Mouse (Mus musculus) adrenal gland, postnatal 36 days (tissue): ENCODE measurements around the gene Spaca9. TPM values are rescaled to one million over a fixed set of nuclear protein-coding genes. Genes with fewer than 3 reads are reported as not detected.
A peak's percentile ranks its signal among the peaks of the same experiment; 100 is the strongest.

Experiments used
- DNase-seq, 2 experiments: peaks; one replicate each; pipeline ENCODE4 v3.0.0; 2021; ENCODE audit warnings: mixed read lengths in 1 of 2
- microRNA-seq: library from miRNA; unstranded; fragments of <30 nt; microRNA quantifications from one replicate; pipeline ENCODE4 v1.2.0, GENCODE M21; 2021
- total RNA-seq, 2 experiments: library from RNA; stranded (reverse); gene quantifications; 2 replicates each; pipeline ENCODE4 v1.2.3; 2021

Gene Spaca9
- total RNA-seq, 2 experiments from 2014 or later = 0.53 to 0.59 TPM

- DNase-seq = no peak
Observed at GRCm38 (mm10) chr2:28665818-28666217, 33.7 kb downstream of the Spaca9 start.

- no peak for DNase-seq
Observed at GRCm38 (mm10) chr2:28662891-28663290, 36.6 kb downstream of the Spaca9 start.

GRCm38 (mm10) chr2:28656216-28656615, 43.3 kb downstream of the Spaca9 start:
- no peak for DNase-seq

- peak; percentile 33 to 39 for DNase-seq
Observed at GRCm38 (mm10) chr2:28654295-28654694, 45.2 kb downstream of the Spaca9 start.

DNA sequence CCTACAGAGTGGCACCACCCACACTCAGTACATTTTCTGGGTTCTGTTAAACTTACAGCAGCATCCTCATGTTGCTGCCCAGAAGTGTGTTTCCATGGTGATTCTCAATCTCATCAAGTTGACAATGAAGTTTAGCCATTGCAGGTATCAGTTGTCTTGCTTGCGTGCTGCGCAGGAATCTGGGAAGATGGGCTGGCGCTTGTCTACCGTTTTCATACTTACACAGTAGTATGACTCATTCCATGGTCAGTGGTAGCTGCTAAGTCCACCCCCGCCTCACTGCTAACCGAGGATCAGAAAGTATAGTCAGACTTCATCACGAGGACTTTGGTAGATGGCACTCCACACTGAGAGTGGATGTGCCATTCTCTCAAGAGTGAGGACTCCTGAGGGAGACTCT, 46.2 kb downstream of the Spaca9 start:
- DNase-seq = no peak

DNA sequence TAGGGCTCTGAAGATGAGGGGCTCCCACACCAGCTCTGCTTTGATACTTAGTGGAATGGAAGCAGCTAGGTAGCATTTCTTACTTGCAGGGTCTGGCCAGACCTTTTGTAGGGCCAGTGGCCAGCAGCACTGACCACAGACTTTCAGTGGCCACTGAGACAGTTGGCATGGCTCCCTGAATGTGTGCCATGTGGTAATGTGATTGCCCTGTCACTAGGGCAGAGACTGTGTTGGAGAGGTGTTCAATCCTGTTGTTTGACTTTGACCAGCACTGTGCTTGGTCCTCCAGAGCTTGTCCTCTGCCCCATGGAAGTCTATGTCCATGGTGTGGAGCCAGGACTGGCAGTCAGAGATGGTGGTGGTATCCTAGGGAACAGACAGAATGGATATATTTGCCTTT, 49.0 kb downstream of the Spaca9 start:
- peak; percentile 48 to 50 for DNase-seq

GRCm38 (mm10) chr2:28643081-28643480, 56.4 kb downstream of the Spaca9 start:
- DNase-seq = no peak

Small RNAs within 50 kb of the gene (microRNA-seq; reads per million reads assigned to microRNA genes)
- 1.7 reads per million for gene Mir3088

Other genes with a start within 250 kb of the Spaca9 start
- gene 1700007K13Rik, start 233.4 kb downstream of the Spaca9 start, total RNA-seq = not detected
- gene Mrps2, start 231.7 kb downstream of the Spaca9 start, total RNA-seq = 10 to 100 TPM; 51.1 to 56.2 TPM
- gene Gbgt1, start 202.8 kb downstream of the Spaca9 start, total RNA-seq = 1 to 10 TPM; 3.7 to 4.3 TPM
- gene Gm10134, start 193.6 kb downstream of the Spaca9 start, total RNA-seq = 1 to 10 TPM; 2.6 to 3.3 TPM
- 10 to 100 TPM; 23.3 to 27.9 TPM for gene Ralgds, start 186.6 kb downstream of the Spaca9 start, total RNA-seq
- not detected for gene Cel, start 136.3 kb downstream of the Spaca9 start, total RNA-seq
- gene Gtf3c5, start 116.0 kb downstream of the Spaca9 start, total RNA-seq = 10 to 100 TPM; 17.5 to 19.5 TPM
- not detected for gene Gfi1b, start 77.7 kb downstream of the Spaca9 start, total RNA-seq
- 10 to 100 TPM; 17.6 to 19.6 TPM for gene Tsc1, start 58.5 kb downstream of the Spaca9 start, total RNA-seq
- under 1 TPM; 0.63 to 0.82 TPM for gene Ak8, start 437 bp upstream of the Spaca9 start, total RNA-seq
- gene Gtf3c4, start 140.6 kb upstream of the Spaca9 start, total RNA-seq = 10 to 100 TPM; 34.6 to 38.0 TPM
- gene Ddx31, start 140.7 kb upstream of the Spaca9 start, total RNA-seq = 10 to 100 TPM in 1 of 2 experiments, 1 to 10 TPM in 1; 8.7 to 15.5 TPM
- not detected for gene Barhl1, start 216.9 kb upstream of the Spaca9 start, total RNA-seq